Mouse (Mus musculus): ENCODE measurements around the gene Nckipsd.

- no peak for TF ChIP-seq CTCF (IDR thresholded peaks at IDR 0.05; ENCODE audit: extremely low read depth, insufficient read depth, low read length)
- no peak for TF ChIP-seq POLR2A (IDR thresholded peaks at IDR 0.05; ENCODE audit: extremely low read depth, insufficient read depth, low read length)
These were observed 12.9 kb upstream of the Nckipsd start for GRCm38 (mm10) chr9:108795281-108795680.
